Mouse (Mus musculus) liver, embryonic 12.5 days (tissue): Measurements from ENCODE around the gene Il15ra. TPM values are rescaled to one million over a fixed set of nuclear protein-coding genes. Genes with fewer than 3 reads are reported as not detected.

ENCODE experiments used
- ATAC-seq: fragments of 200-750 bp; cut with Nextera tagmentation; 2 replicates; pipeline ENCODE4 v1.8.0; 2017; ENCODE audit warnings: moderate number of reproducible peaks, mild to moderate bottlenecking, moderate library complexity
- H3K27ac ChIP-seq: fragments of 300-500 bp; sonication (generic); 2 replicates; pipeline ENCODE4 v1.5.1; 2016; ENCODE audit warnings: mild to moderate bottlenecking
- H3K27me3 ChIP-seq: fragments of 300-500 bp; sonication (generic); replicated peaks from 2 replicates; pipeline ENCODE4 v1.6.1; 2016; ENCODE audit warnings: mild to moderate bottlenecking, moderate library complexity
- H3K36me3 ChIP-seq: fragments of 300-500 bp; sonication (generic); 2 replicates; pipeline ENCODE4 v1.6.1; 2016; ENCODE audit warnings: mild to moderate bottlenecking, moderate library complexity
- H3K4me1 ChIP-seq: fragments of 300-500 bp; sonication (generic); 2 replicates; pipeline ENCODE4 v1.6.1; 2016
- H3K4me2 ChIP-seq: fragments of 300-500 bp; sonication (generic); 2 replicates; pipeline ENCODE4 v1.6.1; 2016; ENCODE audit warnings: mild to moderate bottlenecking, moderate library complexity
- H3K4me3 ChIP-seq: fragments of 300-500 bp; sonication (generic); 2 replicates; pipeline ENCODE4 v1.5.1; 2016; ENCODE audit warnings: mild to moderate bottlenecking, moderate library complexity
- H3K9ac ChIP-seq: fragments of 300-500 bp; sonication (generic); 2 replicates; pipeline ENCODE4 v1.6.1; 2016; ENCODE audit warnings: mild to moderate bottlenecking, moderate library complexity
- H3K9me3 ChIP-seq: fragments of 300-500 bp; sonication (generic); replicated peaks from 2 replicates; pipeline ENCODE4 v1.6.1; 2016; ENCODE audit warnings: mild to moderate bottlenecking, moderate library complexity
- WGBS: fragments of 180-500 bp; shearing (Covaris S2); methylation state at CpG from one replicate; pipeline ENCODE4 v1.1.7; 2016; ENCODE audit not compliant: insufficient replicate concordance; 5-methylcytosine and 5-hydroxymethylcytosine counted together
- polyA plus RNA-seq: library from polyadenylated mRNA; unstranded; fragments of >200 nt; fragmentation: Nextera tagmentation; extraction: Ambion mirVana; gene quantifications from 2 replicates; pipeline ENCODE4 v1.2.1, GENCODE M21; 2016

Il15ra gene
- polyA plus RNA-seq, result 1.7 and 2.1 TPM in 2 replicates

DNA sequence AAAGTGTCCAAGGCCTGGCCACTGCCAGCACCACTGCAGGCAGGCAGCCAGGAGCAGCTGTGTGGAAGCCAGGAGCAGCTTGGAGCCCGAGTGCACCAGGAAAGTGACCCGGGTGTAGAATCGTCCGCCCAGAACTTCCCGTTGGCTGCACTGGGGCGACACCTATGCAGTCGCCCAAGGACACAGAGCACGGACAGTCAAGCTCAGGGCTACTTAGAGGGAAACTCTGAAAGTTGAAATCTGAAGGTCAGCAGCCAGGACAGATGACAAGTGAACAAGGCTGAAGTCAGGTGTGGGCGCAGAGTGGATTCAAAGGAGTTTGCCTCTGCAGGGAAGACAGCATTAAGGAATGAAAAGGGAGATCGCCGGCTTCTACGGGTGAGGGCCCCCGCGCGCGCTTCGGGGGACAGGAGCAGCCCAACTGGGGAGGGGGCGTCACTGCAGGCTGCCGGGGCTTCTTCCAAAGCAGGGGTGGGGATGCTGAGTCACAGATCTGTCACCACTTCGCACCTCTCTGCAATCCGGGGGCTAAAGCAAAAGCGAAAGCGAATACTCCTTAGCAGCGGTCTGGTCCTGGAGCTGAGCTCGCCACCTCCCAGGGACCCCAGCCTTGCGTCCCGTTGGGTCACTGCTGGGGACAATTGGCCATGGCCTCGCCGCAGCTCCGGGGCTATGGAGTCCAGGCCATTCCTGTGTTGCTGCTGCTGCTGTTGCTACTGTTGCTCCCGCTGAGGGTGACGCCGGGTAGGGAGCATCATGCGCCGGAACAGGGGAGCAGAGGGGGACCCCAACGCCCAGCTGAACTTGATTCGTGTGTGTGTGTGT is at the start of gene Il15ra:
Gene Il15ra, plus strand, starts transcription at position 90 of the 825 bp plus-strand sequence.
- ATAC-seq, result peak; percentile 54
- H3K9me3 ChIP-seq, result no peaks in the 10 kb centered on the region
- H3K4me3 ChIP-seq, result peak within 1 kb of the TSS; percentile 72
- H3K4me1 ChIP-seq, result peaks cover 32% of the 10 kb centered on the region
- H3K27ac ChIP-seq, result no peak within 1 kb of the TSS
- peak within 1 kb of the TSS; percentile 91 for H3K4me2 ChIP-seq
- under 1% methylated on average over 37 of the region's 37 CpGs for WGBS
- H3K9ac ChIP-seq, result peak within 1 kb of the TSS; percentile 68
- no peaks in the 10 kb centered on the region for H3K36me3 ChIP-seq
- peaks cover 15% of the 10 kb centered on the region for H3K27me3 ChIP-seq

DNA sequence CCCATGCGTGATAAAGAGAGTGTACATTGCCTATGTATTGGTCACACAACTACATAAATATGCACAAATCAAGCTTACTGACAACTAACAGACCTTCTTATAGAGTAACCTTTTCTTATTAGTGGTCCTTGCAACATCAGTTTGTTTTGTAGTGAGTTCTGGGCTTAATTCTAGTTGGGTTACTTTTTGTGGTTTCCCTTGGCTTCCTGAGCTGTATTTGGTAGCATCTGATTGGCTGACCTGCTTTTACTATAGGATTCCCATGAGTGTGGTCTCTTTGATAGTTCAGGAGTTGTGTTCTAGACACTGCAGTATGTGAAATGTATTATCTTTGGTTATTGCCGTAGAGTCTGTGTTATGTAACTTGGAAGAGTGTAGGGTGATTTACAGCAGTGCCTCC is 47.5 kb upstream of the Il15ra start:
- Histone ChIP-seq H3K4me3 (no peak overlapping the region), H3K27me3 (no peaks in the 10 kb centered on the region), H3K36me3 (no peaks in the 10 kb centered on the region), H3K27ac (no peak overlapping the region), H3K4me2 (no peak overlapping the region), H3K9me3 (no peaks in the 10 kb centered on the region), H3K4me1 (no peaks in the 10 kb centered on the region), H3K9ac (no peak overlapping the region)
- 52% methylated on average over 2 of the region's 2 CpGs for WGBS
- no peak for ATAC-seq

DNA sequence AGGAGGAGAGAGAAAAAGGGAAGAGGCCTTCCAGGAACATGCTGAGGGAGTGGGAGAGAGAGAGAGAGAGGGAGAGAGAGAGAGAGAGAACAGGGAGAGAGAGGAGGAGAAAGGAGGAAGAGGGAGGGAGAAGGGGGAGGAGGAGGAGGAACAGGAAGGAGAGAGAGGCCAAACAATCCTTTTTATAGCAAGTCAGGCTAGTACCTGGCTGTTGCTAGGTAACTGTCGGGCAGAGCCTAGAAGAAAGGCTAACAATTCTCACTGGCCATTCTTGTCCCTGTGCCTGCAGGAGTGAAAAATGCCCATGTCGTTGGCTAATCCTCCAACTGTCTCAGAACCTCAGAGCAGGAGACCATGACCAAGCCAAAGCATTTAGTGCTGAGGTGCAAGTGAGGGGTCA is 45.8 kb upstream of the Il15ra start:
- no peak overlapping the region for H3K27ac ChIP-seq
- H3K4me2 ChIP-seq, result no peak overlapping the region
- no peaks in the 10 kb centered on the region for H3K9me3 ChIP-seq
- H3K27me3 ChIP-seq, result no peaks in the 10 kb centered on the region
- no peaks in the 10 kb centered on the region for H3K36me3 ChIP-seq
- no peaks in the 10 kb centered on the region; the same call in 1 of the 2 replicates for H3K4me1 ChIP-seq
- no peak overlapping the region for H3K9ac ChIP-seq
- no peak overlapping the region for H3K4me3 ChIP-seq
- 35% methylated on average over 2 of the region's 2 CpGs for WGBS
- no peak for ATAC-seq

DNA sequence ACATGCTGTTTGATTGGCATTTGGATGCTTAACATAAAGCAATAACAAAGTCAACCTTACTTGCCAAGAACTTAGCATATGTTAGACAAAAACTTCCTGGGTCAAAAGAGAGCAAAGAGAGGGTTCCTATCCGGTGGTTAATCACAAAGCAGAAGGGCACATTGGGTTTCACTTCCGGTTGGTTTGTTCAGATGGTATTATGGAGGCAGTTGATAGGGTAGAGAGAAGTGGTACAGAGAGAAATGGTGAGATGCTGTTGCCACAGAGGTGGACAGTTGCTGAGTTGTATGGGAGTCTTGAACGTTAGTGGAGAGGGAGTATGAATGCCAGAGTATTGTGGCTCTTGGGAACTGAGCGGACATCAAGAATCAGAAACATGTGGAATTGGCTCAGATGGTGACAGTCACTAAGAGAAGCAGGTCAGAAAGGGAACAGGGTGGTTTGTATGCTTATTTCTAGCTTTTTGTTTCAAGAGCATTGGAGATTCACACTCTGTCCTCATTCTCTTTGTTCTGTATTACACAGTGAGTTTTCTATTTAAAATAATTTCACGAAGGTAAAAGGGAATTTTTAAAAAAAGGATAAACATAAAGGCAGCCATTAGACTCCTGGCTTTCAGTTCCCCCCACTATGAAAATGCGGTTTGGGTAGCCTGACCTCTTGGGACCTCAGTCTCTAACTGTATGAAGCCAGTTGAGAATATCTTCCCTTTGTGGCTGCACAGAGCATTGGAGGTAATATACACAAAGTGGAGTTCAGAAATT is 42.8 kb upstream of the Il15ra start:
- Histone ChIP-seq H3K4me2 (no peak overlapping the region), H3K4me1 (no peaks in the 10 kb centered on the region; the same call in 1 of the 2 replicates), H3K36me3 (no peaks in the 10 kb centered on the region), H3K27me3 (no peaks in the 10 kb centered on the region), H3K9me3 (no peaks in the 10 kb centered on the region), H3K27ac (no peak overlapping the region), H3K9ac (no peak overlapping the region), H3K4me3 (no peak overlapping the region)
- no peak for ATAC-seq
- 63% methylated on average over 6 of the region's 6 CpGs for WGBS

DNA sequence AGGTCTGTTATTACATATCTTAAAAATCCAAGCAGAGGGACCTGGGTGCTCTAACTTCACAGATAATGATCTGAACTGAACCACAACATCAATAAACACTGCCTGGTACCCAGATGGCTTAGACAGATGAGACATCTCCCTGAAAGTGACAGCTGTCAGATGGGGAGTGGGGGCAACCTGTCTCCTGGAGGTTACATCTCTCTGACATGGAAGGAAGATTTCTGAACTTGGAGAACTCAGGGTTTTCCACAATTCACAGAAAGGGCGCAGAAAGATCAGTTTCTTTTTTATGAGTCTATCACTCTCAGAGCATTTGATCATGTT is 42.2 kb upstream of the Il15ra start:
- no peak overlapping the region for H3K4me3 ChIP-seq
- H3K9me3 ChIP-seq, result no peaks in the 10 kb centered on the region
- H3K9ac ChIP-seq, result no peak overlapping the region
- no peak for ATAC-seq
- H3K4me2 ChIP-seq, result no peak overlapping the region
- no peaks in the 10 kb centered on the region for H3K27me3 ChIP-seq
- H3K27ac ChIP-seq, result no peak overlapping the region
- no peaks in the 10 kb centered on the region; the same call in 1 of the 2 replicates for H3K4me1 ChIP-seq
- no peaks in the 10 kb centered on the region for H3K36me3 ChIP-seq
- WGBS, result 75% methylated on average over 1 of the region's 1 CpGs

DNA sequence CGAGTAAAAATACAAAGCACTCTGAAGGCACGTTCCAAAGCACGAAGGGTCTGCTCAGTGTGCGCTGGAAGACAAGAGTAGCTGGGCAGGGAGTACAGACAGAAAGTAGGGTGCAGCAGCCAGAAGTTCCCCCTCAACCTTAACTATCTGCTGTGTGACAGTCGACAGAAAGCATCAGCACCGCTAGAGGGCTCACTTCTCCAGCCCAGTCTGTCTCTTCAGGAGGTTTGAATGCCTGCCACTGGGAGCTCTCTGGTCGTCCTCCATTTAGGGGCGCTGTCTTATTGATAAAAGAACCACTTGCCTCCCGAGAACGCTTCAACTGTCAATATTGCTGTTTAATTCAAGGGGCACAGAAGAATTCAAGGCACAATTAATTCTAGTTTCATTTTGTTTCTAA is 41.1 kb upstream of the Il15ra start:
- no peaks in the 10 kb centered on the region for H3K27me3 ChIP-seq
- H3K9me3 ChIP-seq, result no peaks in the 10 kb centered on the region
- ATAC-seq, result peak; percentile 73
- WGBS, result 4% methylated on average over 10 of the region's 10 CpGs
- no peaks in the 10 kb centered on the region; the same call in 1 of the 2 replicates for H3K4me1 ChIP-seq
- H3K27ac ChIP-seq, result no peak overlapping the region
- H3K4me2 ChIP-seq, result peak overlapping the region; percentile 47
- H3K4me3 ChIP-seq, result peak overlapping the region; percentile 12; the same call in 1 of the 2 replicates
- no peak overlapping the region for H3K9ac ChIP-seq
- no peaks in the 10 kb centered on the region for H3K36me3 ChIP-seq

DNA sequence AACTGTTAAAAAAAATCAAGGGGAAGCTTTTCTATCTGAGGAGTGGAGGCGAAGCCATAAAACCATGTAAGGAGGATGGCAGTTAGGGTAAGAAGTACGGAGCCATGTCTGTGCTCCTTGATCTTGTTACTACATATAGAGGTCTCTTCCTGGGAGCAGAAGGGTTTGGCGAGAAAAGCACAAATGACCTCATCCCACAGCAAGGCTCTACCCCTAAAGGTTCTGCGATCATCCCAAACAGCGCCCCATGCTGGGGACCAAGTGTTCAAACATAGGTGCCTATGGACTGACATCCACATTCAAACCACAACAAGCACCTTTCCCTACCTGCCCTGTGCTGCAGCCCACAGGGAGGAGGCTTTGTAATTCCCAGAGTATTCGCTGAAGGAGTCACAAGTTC is 40.7 kb upstream of the Il15ra start:
- Histone ChIP-seq H3K27me3 (no peaks in the 10 kb centered on the region), H3K4me2 (peak overlapping the region; percentile 47), H3K9ac (no peak overlapping the region), H3K36me3 (no peaks in the 10 kb centered on the region), H3K4me3 (peak overlapping the region; percentile 12; the same call in 1 of the 2 replicates), H3K27ac (no peak overlapping the region), H3K9me3 (no peaks in the 10 kb centered on the region), H3K4me1 (no peaks in the 10 kb centered on the region; the same call in 1 of the 2 replicates)
- WGBS, result 39% methylated on average over 6 of the region's 6 CpGs
- peak; percentile 40; the same call in 1 of the 2 replicates for ATAC-seq

DNA sequence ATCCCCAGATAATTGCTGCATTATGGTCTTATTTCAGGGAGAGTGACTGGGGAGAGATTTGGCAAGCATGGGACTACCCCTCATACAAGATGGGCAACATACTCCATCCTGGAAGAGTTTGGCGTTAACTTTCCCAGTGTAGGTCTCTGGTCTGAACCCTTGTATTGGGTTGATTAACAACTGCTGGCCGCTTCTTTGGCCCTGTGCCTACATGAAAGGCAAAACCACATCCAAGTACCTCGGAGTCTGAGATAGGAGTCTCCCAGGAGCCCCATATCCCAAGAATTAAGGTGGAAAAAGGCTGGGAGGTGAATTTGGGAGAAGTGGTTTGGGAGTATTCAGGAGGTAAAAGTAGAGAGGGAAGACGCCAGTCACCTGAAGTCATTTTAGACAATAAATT is 40.3 kb upstream of the Il15ra start:
- Histone ChIP-seq H3K4me3 (no peak overlapping the region), H3K27ac (no peak overlapping the region), H3K27me3 (no peaks in the 10 kb centered on the region), H3K4me1 (no peaks in the 10 kb centered on the region; the same call in 1 of the 2 replicates), H3K9ac (no peak overlapping the region), H3K36me3 (no peaks in the 10 kb centered on the region), H3K9me3 (no peaks in the 10 kb centered on the region), H3K4me2 (0 out of 2 replicates have a peak overlapping the region, but pooled peaks have one; percentile 47)
- no peak for ATAC-seq
- WGBS, result 69% methylated on average over 4 of the region's 4 CpGs

DNA sequence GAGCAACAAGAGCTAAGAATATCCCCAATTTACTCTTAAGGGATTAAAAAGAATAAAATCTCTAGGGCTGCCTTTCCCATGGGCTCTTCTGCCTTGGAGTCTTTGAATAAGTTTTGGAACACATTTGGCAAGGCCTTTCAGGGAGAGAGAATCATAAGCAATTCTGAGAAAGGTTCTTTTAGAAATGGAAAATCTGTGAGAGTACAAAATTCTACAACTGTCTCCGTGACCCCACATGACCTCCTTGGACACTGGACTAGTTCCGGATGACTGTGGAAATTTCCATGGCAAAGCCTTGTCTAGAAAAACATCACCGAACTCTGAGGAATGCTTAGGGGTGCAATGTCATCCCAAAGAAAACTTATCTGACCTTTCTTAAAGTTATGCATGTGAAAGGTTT is 39.8 kb upstream of the Il15ra start:
- 81% methylated on average over 3 of the region's 3 CpGs for WGBS
- Histone ChIP-seq H3K27ac (no peak overlapping the region), H3K27me3 (no peaks in the 10 kb centered on the region), H3K4me3 (no peak overlapping the region), H3K36me3 (no peaks in the 10 kb centered on the region), H3K4me1 (no peaks in the 10 kb centered on the region; the same call in 1 of the 2 replicates), H3K4me2 (no peak overlapping the region), H3K9me3 (no peaks in the 10 kb centered on the region), H3K9ac (no peak overlapping the region)
- ATAC-seq, result no peak

DNA sequence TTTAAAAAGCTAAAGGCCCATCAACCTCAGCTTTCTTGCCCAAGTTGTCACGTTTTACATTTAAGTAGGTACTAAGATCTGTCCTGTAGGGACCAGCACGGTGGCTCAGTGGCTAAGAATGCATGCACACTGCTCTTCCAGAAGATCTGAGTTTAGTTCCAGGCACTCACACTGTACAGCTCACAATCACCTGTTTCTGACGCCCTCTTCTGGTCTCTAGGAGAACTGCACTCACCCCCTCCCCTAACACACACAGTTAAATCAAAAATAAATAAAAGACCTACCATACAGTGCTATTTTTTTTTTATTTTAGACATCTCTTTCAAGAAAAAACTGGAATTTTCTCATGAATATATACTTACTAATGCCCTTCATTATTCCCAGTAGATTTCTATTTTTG is 32.9 kb upstream of the Il15ra start:
- ATAC-seq, result no peak
- 15% methylated on average over 3 of the region's 3 CpGs for WGBS
- Histone ChIP-seq H3K4me1 (no peaks in the 10 kb centered on the region), H3K36me3 (no peaks in the 10 kb centered on the region), H3K9ac (no peak overlapping the region), H3K9me3 (no peaks in the 10 kb centered on the region), H3K27ac (no peak overlapping the region), H3K4me3 (no peak overlapping the region), H3K4me2 (no peak overlapping the region), H3K27me3 (no peaks in the 10 kb centered on the region)

DNA sequence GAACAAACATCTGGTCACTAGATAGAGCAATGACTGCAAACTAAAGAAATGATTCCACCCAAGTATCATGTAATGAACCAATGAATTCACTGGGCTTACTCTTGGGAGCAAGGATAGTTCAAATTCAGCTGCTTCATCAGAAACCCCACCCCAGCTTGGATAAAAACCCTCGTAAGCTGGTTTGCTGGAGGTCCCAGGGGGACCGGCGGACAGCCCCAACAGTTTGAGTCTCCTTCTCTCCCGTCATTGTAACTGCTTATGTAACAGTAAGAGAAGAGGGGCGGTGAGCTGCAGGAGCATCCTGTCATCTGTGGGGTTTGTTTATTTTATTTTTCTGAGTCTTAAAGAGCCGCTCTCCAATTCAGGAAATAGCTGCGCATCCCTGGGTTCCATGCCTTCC is 25.5 kb upstream of the Il15ra start:
- Histone ChIP-seq H3K9me3 (no peaks in the 10 kb centered on the region), H3K9ac (no peak overlapping the region), H3K4me3 (no peak overlapping the region), H3K4me1 (no peaks in the 10 kb centered on the region), H3K27ac (no peak overlapping the region), H3K27me3 (no peaks in the 10 kb centered on the region), H3K4me2 (no peak overlapping the region), H3K36me3 (no peaks in the 10 kb centered on the region)
- 55% methylated on average over 7 of the region's 7 CpGs for WGBS
- no peak for ATAC-seq

DNA sequence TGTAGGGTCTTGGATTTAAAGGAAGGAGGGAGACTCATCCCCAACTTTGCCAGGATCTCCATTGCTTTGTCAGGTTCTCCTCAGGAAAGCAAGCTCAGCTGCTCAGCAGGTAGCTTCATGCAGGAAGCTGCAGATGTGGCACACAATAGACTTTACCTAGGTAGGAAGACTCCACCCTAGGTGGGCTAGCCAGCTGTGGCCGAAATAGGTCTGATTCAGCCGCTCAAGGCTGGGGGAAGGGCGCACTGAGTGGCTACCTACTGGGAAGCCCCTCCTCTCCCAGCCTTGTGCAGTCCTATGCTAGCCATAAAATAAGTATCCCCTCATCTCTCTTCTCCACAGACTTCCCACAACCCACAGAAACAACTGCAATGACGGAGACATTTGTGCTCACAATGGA is 22.4 kb upstream of the Il15ra start:
- Histone ChIP-seq H3K27me3 (no peaks in the 10 kb centered on the region), H3K9ac (no peak overlapping the region), H3K27ac (no peak overlapping the region), H3K9me3 (no peaks in the 10 kb centered on the region), H3K4me3 (no peak overlapping the region), H3K4me1 (no peaks in the 10 kb centered on the region), H3K36me3 (no peaks in the 10 kb centered on the region), H3K4me2 (no peak overlapping the region)
- no peak for ATAC-seq
- 40% methylated on average over 4 of the region's 4 CpGs for WGBS
